Mouse (Mus musculus): Measurements from ENCODE around the gene Shank2. TPM values are rescaled to one million over a fixed set of nuclear protein-coding genes. Genes with fewer than 3 reads are reported as not detected.
A peak's percentile ranks its signal among the peaks of the same experiment; 100 is the strongest.

Gene Shank2
- polyA plus RNA-seq, 1 experiment from 2014 or later: 0.40 TPM

- 86% methylated on average over 6 of the region's 6 CpGs for WGBS (ENCODE audit: insufficient replicate concordance)
- no peak overlapping the region for H3K4me3 ChIP-seq (ENCODE audit: low read depth, low read length)
- no peak overlapping the region for H3K27ac ChIP-seq (ENCODE audit: low read depth, low read length)
- H3K9ac ChIP-seq (ENCODE audit: low read depth, low read length): no peak overlapping the region
- no peaks in the 10 kb centered on the region for H3K36me3 ChIP-seq (ENCODE audit: control insufficient read depth, insufficient read depth, low read length)
- H3K9me3 ChIP-seq (replicated peaks; ENCODE audit: control insufficient read depth, low read length): no peaks in the 10 kb centered on the region
- H3K4me2 ChIP-seq: no peak overlapping the region
- no peak for ATAC-seq (replicated peaks; ENCODE audit: insufficient number of reproducible peaks, low FRiP score, low TSS enrichment)
- peaks cover 4% of the 10 kb centered on the region for H3K4me1 ChIP-seq (ENCODE audit: control insufficient read depth, insufficient read depth, low read length)
- H3K27me3 ChIP-seq (ENCODE audit: control insufficient read depth, insufficient read depth, low read length): peaks cover 56% of the 10 kb centered on the region
These were observed 172.1 kb downstream of the Shank2 start for GRCm38 (mm10) chr7:144173869-144174268.

- Histone ChIP-seq H3K4me2 (no peak overlapping the region), H3K27ac (ENCODE audit: low read depth, low read length) (no peak overlapping the region), H3K9ac (ENCODE audit: low read depth, low read length) (no peak overlapping the region), H3K9me3 (replicated peaks; ENCODE audit: control insufficient read depth, low read length) (no peaks in the 10 kb centered on the region), H3K36me3 (ENCODE audit: control insufficient read depth, insufficient read depth, low read length) (no peaks in the 10 kb centered on the region), H3K4me1 (ENCODE audit: control insufficient read depth, insufficient read depth, low read length) (peaks cover 4% of the 10 kb centered on the region), H3K4me3 (ENCODE audit: low read depth, low read length) (no peak overlapping the region), H3K27me3 (ENCODE audit: control insufficient read depth, insufficient read depth, low read length) (peaks cover 52% of the 10 kb centered on the region)
- ATAC-seq (replicated peaks; ENCODE audit: insufficient number of reproducible peaks, low FRiP score, low TSS enrichment): no peak
- 75% methylated on average over 14 of the region's 14 CpGs for WGBS (ENCODE audit: insufficient replicate concordance)
These were observed 172.6 kb downstream of the Shank2 start for GRCm38 (mm10) chr7:144174329-144174728.

- WGBS (ENCODE audit: insufficient replicate concordance): 18% methylated on average over 7 of the region's 7 CpGs
- H3K4me3 ChIP-seq (ENCODE audit: low read depth, low read length): no peak overlapping the region; the same call in 1 of the 2 replicates
- ATAC-seq (replicated peaks; ENCODE audit: insufficient number of reproducible peaks, low FRiP score, low TSS enrichment): no peak
- no peaks in the 10 kb centered on the region for H3K9me3 ChIP-seq (replicated peaks; ENCODE audit: control insufficient read depth, low read length)
- H3K36me3 ChIP-seq (ENCODE audit: control insufficient read depth, insufficient read depth, low read length): no peaks in the 10 kb centered on the region
- H3K4me2 ChIP-seq: peak overlapping the region; percentile 64
- peaks cover 4% of the 10 kb centered on the region for H3K4me1 ChIP-seq (ENCODE audit: control insufficient read depth, insufficient read depth, low read length)
- H3K27me3 ChIP-seq (ENCODE audit: control insufficient read depth, insufficient read depth, low read length): peaks cover 52% of the 10 kb centered on the region
- no peak overlapping the region for H3K27ac ChIP-seq (ENCODE audit: low read depth, low read length)
- no peak overlapping the region for H3K9ac ChIP-seq (ENCODE audit: low read depth, low read length)
These were observed 173.3 kb downstream of the Shank2 start for GRCm38 (mm10) chr7:144175025-144175424.

- Histone ChIP-seq H3K4me2 (peak overlapping the region; percentile 64), H3K36me3 (ENCODE audit: control insufficient read depth, insufficient read depth, low read length) (no peaks in the 10 kb centered on the region), H3K4me3 (ENCODE audit: low read depth, low read length) (peak overlapping the region; percentile 34), H3K9me3 (replicated peaks; ENCODE audit: control insufficient read depth, low read length) (no peaks in the 10 kb centered on the region), H3K27me3 (ENCODE audit: control insufficient read depth, insufficient read depth, low read length) (peaks cover 52% of the 10 kb centered on the region), H3K9ac (ENCODE audit: low read depth, low read length) (no peak overlapping the region), H3K4me1 (ENCODE audit: control insufficient read depth, insufficient read depth, low read length) (peaks cover 4% of the 10 kb centered on the region; the same call in 1 of the 2 replicates), H3K27ac (ENCODE audit: low read depth, low read length) (no peak overlapping the region)
- WGBS (ENCODE audit: insufficient replicate concordance): 9% methylated on average over 40 of the region's 40 CpGs
- no peak for ATAC-seq (replicated peaks; ENCODE audit: insufficient number of reproducible peaks, low FRiP score, low TSS enrichment)
These were observed 173.9 kb downstream of the Shank2 start for GRCm38 (mm10) chr7:144175481-144176233.

GRCm38 (mm10) chr7:144176234-144176730 lies 174.6 kb downstream of the Shank2 start:
- Histone ChIP-seq H3K4me3 (ENCODE audit: low read depth, low read length) (no peak overlapping the region), H3K4me1 (ENCODE audit: control insufficient read depth, insufficient read depth, low read length) (peaks cover 4% of the 10 kb centered on the region; the same call in 1 of the 2 replicates), H3K27ac (ENCODE audit: low read depth, low read length) (no peak overlapping the region), H3K4me2 (no peak overlapping the region), H3K9ac (ENCODE audit: low read depth, low read length) (no peak overlapping the region), H3K27me3 (ENCODE audit: control insufficient read depth, insufficient read depth, low read length) (peaks cover 52% of the 10 kb centered on the region), H3K36me3 (ENCODE audit: control insufficient read depth, insufficient read depth, low read length) (no peaks in the 10 kb centered on the region), H3K9me3 (replicated peaks; ENCODE audit: control insufficient read depth, low read length) (no peaks in the 10 kb centered on the region)
- WGBS (ENCODE audit: insufficient replicate concordance): 64% methylated on average over 3 of the region's 3 CpGs
- no peak for ATAC-seq (replicated peaks; ENCODE audit: insufficient number of reproducible peaks, low FRiP score, low TSS enrichment)

GRCm38 (mm10) chr7:144179436-144179835 lies 177.7 kb downstream of the Shank2 start:
- 89% methylated on average over 6 of the region's 6 CpGs for WGBS (ENCODE audit: insufficient replicate concordance)
- Histone ChIP-seq H3K36me3 (ENCODE audit: control insufficient read depth, insufficient read depth, low read length) (no peaks in the 10 kb centered on the region), H3K27me3 (ENCODE audit: control insufficient read depth, insufficient read depth, low read length) (peaks cover 38% of the 10 kb centered on the region)

GRCm38 (mm10) chr7:144180885-144181284 lies 179.2 kb downstream of the Shank2 start:
- H3K9ac ChIP-seq (ENCODE audit: low read depth, low read length): no peak overlapping the region
- H3K4me3 ChIP-seq (ENCODE audit: low read depth, low read length): no peak overlapping the region
- no peak overlapping the region for H3K4me2 ChIP-seq
- no peaks in the 10 kb centered on the region for H3K4me1 ChIP-seq (ENCODE audit: control insufficient read depth, insufficient read depth, low read length)
- H3K27me3 ChIP-seq (ENCODE audit: control insufficient read depth, insufficient read depth, low read length): peaks cover 23% of the 10 kb centered on the region
- no peak for ATAC-seq (replicated peaks; ENCODE audit: insufficient number of reproducible peaks, low FRiP score, low TSS enrichment)
- no peak overlapping the region for H3K27ac ChIP-seq (ENCODE audit: low read depth, low read length)
- 20% methylated on average over 6 of the region's 6 CpGs for WGBS (ENCODE audit: insufficient replicate concordance)
- H3K36me3 ChIP-seq (ENCODE audit: control insufficient read depth, insufficient read depth, low read length): no peaks in the 10 kb centered on the region
- no peaks in the 10 kb centered on the region for H3K9me3 ChIP-seq (replicated peaks; ENCODE audit: control insufficient read depth, low read length)

More at GRCm38 (mm10) chr7:144179436-144179835, 177.7 kb downstream of the Shank2 start:
- H3K9ac ChIP-seq (ENCODE audit: low read depth, low read length): no peak overlapping the region
- peaks cover 4% of the 10 kb centered on the region; the same call in 1 of the 2 replicates for H3K4me1 ChIP-seq (ENCODE audit: control insufficient read depth, insufficient read depth, low read length)
- no peak overlapping the region for H3K4me3 ChIP-seq (ENCODE audit: low read depth, low read length)
- no peak for ATAC-seq (replicated peaks; ENCODE audit: insufficient number of reproducible peaks, low FRiP score, low TSS enrichment)
- no peak overlapping the region for H3K27ac ChIP-seq (ENCODE audit: low read depth, low read length)
- no peak overlapping the region for H3K4me2 ChIP-seq
- H3K9me3 ChIP-seq (replicated peaks; ENCODE audit: control insufficient read depth, low read length): no peaks in the 10 kb centered on the region

GRCm38 (mm10) chr7:144187869-144188430 lies 186.2 kb downstream of the Shank2 start:
- no peak for ATAC-seq (replicated peaks; ENCODE audit: insufficient number of reproducible peaks, low FRiP score, low TSS enrichment)
- Histone ChIP-seq H3K36me3 (ENCODE audit: control insufficient read depth, insufficient read depth, low read length) (no peaks in the 10 kb centered on the region), H3K4me1 (ENCODE audit: control insufficient read depth, insufficient read depth, low read length) (no peaks in the 10 kb centered on the region), H3K9me3 (replicated peaks; ENCODE audit: control insufficient read depth, low read length) (no peaks in the 10 kb centered on the region), H3K27ac (ENCODE audit: low read depth, low read length) (no peak overlapping the region), H3K9ac (ENCODE audit: low read depth, low read length) (no peak overlapping the region), H3K4me3 (ENCODE audit: low read depth, low read length) (no peak overlapping the region), H3K27me3 (ENCODE audit: control insufficient read depth, insufficient read depth, low read length) (no peaks in the 10 kb centered on the region), H3K4me2 (no peak overlapping the region)
- 74% methylated on average over 11 of the region's 11 CpGs for WGBS (ENCODE audit: insufficient replicate concordance)

Data from heart, embryonic 11.5 days (tissue).